Mouse (Mus musculus): Measurements from ENCODE around the gene Dusp3. TPM values are rescaled to one million over a fixed set of nuclear protein-coding genes. Genes with fewer than 3 reads are reported as not detected.
"Not testable (repeated sequence)": the region's sequence is repeated elsewhere in the genome, so short reads cannot be mapped to it uniquely, and the experiment has no call there.

Dusp3 gene
- total RNA-seq, 2 experiments from 2014 or later, result 158 TPM

DNA sequence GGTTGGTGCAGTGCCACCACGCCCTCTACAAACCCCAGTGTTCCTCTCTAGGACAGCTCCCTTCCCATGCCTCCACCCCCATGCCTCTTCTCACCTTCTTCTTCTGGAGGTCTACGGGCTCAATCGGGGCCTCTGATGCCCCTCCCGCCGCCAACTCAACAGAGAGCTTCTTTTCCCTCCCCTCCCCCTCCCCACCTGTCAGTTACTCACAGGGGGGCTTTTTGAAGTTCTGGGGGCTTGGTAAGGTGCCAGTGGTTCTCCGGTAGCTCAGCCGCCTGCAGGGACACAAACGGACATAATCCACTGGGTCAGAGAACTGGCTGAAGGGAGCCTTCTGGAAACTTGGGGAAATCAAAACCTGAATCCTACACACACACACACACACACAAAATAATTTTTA lies 24.7 kb upstream of the Dusp3 start:
- no peak for DNase-seq (ENCODE audit: low spot score in 2 of 2)

DNA sequence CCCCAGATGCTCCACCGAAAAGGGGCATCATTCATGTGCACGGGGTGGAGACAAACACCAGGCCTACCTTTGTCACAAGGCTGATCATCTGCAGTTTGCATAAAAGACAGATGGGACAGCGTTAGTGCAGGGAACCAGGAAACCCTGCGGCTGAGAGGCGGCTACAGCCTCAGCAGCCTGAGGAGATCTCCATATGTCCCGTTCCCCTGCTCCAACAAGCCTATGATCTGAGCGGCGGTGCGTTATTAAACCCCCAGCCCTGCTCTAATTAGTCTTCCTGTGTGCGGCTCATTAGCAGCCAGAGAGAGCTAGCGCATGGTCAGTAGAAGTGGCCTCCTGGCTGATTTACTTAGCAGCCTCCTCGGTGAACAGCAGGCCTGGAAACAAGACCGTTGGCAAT lies 23.3 kb upstream of the Dusp3 start:
- DNase-seq (ENCODE audit: low spot score in 2 of 2), result peak; percentile 39 to 64

DNA sequence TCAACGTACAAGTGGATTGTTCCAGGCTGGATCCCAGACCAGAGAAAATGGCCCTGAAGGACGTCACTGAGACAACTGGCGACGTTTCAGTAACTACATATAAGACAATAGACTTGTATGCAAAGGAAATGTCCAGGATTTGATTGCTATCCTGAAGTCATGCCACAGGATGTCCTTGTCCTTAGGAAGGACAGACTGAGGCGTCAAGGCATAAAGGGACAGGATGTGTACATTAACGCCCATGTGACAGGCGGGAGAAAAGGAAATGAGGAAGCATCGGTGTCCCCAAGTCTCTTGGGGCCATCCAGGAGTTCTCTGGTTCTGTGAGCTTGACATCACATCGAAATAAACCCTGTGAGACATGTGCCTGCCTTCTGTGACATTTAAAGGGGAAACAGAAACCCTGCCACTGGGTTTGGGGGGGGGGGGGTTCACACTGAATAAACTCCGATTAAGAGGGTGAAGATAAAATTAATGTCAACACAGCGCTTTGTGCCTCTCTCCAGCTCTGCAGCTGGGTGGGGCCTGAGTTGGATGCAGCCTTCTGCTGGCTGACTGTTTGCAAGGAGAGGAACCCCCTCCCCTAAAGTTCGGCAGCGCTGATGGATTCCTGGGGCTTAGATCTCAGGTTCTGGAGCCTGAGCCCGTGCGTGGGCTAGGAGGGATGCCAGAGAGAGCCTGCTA lies 22.3 kb upstream of the Dusp3 start:
- DNase-seq (ENCODE audit: low spot score in 2 of 2), result no peak

DNA sequence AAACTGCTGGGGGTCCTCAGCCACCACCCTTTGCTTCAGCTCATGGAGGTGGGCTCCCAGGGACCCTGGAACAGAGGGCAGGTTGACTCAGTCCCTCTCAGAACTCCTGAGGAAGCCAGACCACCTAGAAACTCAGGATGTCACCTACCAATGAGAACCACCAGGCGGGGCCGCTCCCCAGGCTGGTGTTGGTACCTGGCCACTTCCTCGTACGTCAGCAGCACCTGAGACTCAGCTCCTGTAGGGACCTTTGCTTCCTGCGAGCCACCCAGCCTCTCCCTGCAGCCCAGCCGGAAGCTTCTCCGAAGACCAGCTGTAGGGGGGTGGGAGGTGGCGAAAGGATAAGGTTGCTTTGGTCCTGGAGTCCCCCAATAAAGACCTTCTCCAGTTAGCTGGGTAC lies 21.6 kb upstream of the Dusp3 start:
- no peak for DNase-seq (ENCODE audit: low spot score in 2 of 2)

DNA sequence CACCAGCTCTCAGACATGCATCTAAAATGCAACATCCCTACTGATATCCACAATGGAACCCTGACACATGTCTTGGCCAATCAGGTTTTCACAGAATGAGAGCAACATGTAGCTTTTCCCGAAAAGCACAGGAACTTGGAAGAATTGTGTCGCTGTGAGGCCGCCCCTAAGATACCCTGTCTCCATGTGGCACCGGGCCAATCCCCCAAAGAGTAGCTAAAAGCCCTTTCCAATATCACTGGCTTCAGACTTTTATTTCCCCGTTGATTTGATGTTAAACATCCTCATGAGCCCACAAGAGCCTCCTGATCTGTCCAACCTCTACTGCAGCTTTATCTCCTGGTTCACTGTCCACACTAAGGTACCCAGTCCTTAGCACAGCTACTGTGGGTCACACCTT lies 19.9 kb upstream of the Dusp3 start:
- no peak for DNase-seq (ENCODE audit: low spot score in 2 of 2)

DNA sequence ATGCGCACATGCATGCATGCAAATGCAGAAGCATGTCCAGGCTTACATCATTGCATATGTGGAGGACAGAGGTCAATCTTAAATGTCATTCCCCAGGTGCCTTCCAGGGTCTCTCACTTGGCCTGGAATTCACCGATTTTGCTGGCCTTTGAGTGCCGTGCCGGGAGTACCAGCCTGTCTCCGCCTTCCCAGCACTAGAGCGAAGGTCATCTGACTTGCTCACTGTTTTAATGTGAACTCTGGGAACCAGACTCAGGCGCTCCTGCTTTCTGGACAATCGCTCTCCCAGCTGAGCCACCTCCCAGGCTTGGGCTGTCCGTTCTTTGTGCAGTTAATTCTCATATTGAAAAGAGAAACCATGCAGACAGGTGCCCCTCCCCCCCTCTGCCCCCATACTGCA lies 19.5 kb upstream of the Dusp3 start:
- DNase-seq (ENCODE audit: low spot score in 2 of 2), result no peak

DNA sequence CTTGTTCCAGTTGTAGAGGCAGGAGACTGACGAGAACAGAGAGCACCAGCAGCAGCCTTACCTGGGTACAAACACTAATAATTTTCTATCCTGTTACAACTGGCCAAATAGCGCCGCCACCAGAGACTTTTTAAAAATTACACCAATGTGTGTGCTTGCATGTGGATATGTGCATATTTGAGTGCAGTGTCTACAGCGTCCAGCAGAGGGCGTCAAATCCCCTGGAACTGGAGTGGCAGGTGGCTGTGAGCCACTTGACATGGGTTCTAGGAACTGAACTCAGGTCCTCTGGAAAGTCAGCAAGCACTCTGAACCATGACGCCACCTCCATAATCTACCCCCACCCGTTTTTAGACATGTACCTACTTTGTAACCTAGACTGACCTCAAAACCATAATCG lies 17.4 kb upstream of the Dusp3 start:
- no peak for DNase-seq (ENCODE audit: low spot score in 2 of 2)

DNA sequence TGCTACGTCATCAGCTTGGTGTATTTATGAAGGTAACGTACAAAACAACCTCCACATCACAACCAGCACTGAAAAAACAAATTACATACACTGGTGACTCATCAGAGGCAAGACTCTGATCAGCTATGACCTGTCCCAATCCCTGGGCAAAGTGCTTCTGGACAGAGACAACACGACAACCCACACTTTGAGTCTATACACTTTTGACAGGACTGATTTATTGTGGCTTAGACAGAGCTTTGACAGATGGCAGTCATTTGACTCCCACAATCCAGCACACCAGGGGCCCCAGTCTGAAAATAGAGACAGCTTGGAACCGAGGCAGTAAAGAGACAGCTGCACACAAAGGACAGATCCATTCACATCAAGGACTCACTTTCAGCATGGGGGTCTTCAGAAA lies 12.7 kb upstream of the Dusp3 start:
- peak in 1 of 2 experiments; percentile 66 for DNase-seq (ENCODE audit: low spot score in 2 of 2)

DNA sequence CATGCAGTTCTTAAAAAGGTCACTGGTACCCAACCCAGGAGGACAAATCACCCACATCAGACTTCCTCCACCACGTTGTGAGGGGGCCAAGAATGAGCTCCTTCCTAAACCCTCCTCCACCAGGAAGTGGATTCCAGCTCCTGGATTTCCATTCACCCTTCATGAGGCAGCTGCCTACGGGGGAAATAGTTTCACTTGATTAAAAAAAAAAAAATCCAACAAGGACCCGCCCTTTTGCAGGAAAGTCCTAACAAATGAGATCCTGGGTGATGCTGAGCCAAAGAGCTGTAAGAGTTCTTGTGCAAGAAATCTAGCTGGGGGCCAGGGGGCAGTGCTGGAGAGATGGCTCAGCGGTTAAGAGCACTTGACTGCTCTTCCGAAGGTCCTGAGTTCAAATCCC lies 11.4 kb upstream of the Dusp3 start:
- DNase-seq (ENCODE audit: low spot score in 2 of 2), result no peak

DNA sequence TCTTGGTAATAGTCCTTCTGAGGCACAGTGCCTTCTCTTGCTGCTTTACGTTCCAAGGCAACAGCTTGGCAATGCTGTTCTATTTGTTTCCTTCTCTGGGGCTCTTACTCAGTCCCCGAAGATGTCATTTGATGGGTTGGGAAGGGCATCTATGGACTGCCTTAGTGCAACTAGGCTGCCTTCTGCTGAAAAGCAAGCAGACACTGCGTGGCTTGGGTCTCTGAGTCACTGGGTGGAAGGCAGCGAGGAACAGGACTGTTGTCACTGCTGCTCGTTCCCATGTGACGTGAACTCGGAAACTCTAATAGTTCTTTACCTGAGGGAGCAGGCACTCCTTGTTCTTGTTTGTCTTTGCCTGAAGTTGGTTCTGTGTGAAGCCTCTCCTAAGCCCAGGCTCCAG lies 9.1 kb upstream of the Dusp3 start:
- DNase-seq (ENCODE audit: low spot score in 2 of 2), result no peak

DNA sequence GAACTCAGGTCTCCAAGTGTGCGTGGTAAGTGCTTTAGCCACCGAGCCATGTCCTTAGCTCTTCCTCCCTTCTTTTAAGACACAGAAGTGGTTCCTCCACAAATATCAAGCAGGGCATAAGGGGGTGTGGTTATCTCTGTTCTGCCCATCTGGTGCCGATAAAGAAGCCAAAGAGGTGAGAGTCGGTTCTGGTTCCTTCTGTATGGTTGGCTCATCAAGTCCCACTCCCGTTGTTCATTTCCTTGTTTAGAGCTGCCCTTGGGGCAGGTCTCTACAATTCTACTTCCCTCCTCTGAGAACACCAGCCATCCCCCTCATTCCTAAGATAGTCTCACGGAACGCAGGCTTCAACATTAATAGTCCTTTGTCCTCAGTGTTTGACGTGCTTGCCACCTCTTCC lies 7.3 kb upstream of the Dusp3 start:
- no peak for DNase-seq (ENCODE audit: low spot score in 2 of 2)

DNA sequence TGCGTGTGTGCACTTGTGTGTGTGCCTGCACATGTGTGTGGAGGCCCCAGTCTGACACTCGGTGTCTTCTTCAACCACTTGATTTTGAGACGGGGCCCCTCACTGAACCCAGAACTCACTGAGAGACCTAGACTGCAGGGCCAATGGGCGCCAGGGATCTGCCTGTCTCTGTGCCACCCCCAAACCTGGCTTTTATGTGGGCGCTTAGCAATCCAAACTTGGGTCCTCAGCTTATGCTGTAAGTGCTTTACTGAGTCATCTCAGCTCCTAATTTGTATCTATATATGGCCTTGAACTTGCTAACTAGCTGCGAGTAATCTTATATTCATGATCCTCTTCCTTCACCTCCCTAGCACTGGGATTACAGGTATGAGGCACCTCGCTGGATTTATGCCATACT lies 5.6 kb upstream of the Dusp3 start:
- no peak for DNase-seq (ENCODE audit: low spot score in 2 of 2)

DNA sequence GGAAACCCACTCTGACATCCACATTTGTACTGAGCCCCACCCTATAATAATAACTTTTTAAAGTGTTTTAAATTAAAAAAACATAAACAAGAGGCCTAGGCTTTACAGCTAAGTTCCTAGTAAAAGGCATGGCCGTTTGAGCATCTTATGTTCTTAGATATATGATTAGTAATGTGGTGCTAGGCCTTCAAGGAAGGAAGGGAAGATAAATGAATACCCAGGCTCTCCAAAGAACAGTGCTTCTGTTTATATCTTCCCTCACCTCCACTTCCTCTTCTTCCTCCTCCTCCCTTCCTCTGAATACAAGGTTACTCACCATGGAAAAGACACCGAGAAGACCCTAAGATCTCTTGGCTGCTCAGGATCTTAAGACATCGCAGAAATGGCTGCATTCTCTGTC lies 5.0 kb upstream of the Dusp3 start:
- DNase-seq (ENCODE audit: low spot score in 2 of 2), result no peak

DNA sequence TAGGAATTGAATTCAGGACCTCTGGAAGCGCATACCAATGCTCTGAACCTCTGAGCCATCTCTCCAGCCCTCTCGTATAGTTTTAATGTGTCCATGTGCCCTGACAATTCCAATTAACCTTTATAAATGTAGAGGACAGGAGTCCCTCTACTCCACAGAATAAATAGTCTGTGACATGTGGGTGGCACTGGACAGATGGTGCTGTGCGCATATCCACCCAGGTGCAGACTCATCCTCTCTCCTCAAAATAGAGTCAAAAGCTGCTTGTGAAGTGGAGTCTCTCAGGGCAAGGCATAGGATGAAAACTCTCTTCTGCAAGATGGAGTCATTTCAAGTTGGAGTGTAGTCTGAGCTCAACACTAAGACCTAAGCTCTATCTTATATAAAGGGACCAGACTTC lies 3.4 kb upstream of the Dusp3 start:
- no peak for DNase-seq (ENCODE audit: low spot score in 2 of 2)

DNA sequence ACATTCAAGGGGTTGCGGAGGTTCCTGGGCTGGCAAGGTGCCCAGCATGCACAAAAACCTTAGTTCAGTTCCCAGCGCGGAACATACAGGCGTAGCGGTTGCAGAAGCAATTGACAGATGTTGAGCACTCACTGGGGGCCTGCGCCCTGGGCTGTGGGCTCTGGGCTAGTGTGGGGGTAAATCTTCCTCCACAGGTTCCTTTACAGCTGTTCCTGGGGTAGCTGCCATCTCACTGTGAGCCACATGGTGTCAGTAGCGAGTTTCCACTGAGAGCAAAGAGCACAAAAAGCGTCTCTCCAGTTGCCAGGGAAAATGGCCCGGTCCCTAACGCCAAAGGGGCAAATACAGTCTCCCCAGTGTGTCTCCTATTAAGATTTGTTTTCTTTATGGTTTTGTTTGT lies 823 bp downstream of the Dusp3 start:
- peak; percentile 73 to 92 for DNase-seq (ENCODE audit: low spot score in 2 of 2)

DNA sequence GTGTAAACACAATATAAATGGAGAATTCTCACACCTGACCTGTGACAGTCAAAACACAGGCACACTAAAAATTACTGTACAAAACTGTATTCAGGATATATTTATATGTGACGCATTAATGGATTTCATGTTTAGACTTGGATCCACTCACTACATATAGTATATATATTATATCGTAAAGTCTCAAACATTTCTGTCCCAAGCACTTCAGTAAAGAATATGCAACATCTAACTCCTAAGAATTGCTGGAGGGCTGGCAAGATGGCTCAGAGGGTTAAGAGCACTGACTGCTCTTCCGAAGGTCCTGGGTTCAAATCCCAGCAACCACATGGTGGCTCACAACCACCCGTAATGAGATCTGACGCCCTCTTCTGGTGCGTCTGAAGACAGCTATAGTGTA lies 1.4 kb downstream of the Dusp3 start:
- DNase-seq (ENCODE audit: low spot score in 2 of 2), result not testable (repeated sequence)

DNA sequence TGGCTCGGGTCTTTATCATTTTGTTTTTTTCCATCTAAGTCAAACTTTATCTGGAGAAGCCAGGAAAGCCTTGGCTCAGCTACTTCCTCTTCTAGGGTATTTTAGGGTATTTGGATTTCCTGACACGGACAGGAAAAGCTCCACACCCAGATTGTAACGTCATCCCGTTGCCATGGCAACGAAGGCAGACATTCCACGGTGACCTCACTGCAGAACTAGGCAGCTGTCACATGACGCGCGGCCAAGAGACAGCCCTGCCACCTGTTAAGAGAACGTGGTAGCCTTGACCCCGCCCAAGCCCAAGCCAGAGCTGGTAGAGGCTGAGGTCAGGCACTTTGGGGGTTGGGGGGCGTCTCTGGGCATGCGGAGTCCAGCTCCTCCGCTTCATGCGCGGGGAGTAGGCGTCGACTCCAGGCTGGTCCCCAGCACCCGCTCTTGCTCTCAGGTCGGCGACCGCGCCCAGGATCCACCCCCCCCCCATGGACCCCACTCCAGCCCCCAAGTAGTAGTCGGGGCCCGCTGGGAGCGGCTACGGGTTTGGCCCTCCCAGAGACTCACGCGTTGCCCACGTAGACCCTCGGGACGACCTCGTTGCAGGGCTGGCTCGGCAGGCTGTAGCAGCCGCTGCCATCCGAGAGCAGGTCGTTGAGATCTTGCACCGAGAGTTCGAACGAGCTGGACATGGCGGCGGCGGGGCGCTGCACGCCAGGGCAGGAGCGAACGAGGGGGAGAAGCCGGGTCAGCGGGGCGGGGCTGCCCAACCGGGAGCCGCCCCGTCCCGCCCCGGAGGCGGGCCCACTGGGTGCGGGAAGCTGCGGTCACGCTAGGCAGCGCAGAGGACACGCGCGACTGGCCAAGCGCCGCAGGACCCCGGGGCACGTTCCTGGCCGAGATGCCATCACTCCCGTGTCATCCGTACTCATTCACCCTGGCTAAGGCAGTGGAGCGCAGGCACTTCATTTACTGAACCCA lies 2.5 kb downstream of the Dusp3 start, which contains the start of gene Cfap97d1:
Cfap97d1 (plus strand) TSS at position 226 of the 972 bp plus-strand sequence.
- peak; percentile 90 to 97 for DNase-seq (ENCODE audit: low spot score in 2 of 2)

DNA sequence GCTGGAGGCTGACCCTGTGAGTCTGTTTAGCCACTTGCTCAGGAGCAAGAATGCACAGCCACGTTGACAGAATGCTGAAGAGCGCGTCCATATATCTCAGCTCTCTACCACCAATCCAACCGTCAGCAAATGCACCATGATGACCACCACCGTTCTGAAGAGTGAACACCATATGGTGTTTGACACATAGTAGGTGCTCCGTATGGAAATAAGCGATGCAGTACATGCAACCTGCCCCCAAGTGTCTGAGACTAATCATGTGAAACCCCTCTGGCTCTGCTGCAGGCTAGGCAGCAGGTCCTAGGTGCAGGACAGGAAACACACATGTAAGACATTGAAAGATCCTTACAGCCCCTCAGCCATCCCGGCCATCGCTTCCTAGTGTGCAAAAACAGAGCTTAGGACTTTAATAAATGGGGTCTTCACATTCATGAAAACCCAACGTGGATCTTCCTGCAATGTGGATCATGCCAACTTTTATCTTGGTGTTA lies 3.3 kb downstream of the Dusp3 start:
- no peak for DNase-seq (ENCODE audit: low spot score in 2 of 2)

DNA sequence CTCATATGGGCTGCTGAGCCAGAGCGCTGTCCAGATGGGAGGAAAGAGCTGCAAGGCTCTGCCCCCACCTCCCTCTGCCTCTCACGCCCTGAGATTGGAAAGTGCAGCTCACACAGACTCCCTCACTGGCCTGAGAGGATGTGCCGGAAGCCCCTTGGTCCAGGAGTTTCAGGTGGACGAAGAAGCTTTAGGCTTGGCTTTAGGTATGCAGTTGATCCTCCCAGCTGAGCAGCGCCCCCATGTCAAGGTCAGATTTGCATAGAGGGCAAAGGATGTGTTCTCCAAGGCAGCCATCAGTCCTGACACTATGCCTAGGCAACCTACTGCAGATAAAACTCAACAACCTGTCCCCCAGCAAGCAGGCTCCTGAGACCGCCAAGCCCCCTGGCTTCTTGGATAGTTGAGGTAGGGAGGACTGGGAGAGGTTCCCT lies 3.8 kb downstream of the Dusp3 start:
- no peak for DNase-seq (ENCODE audit: low spot score in 2 of 2)

DNA sequence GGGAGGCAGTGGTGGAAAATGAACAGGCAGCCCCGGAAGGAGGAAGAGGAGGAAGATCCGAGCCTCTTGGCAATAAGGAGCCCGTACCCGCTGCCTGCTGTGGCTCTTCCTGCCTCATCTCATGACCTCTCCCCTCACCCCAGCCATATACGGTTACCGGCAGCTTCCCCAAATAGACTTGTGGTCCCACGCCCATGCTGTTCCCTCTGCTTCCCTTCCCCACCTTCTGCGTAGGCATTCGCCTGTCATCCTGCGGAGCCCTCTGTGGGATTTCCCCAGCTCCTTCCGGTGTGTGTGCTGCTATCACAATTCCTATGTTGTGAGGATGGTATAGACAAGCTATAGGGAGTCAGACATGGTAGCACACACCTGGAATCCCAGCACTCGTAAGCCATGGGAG lies 5.0 kb downstream of the Dusp3 start:
- DNase-seq (ENCODE audit: low spot score in 2 of 2), result no peak

DNA sequence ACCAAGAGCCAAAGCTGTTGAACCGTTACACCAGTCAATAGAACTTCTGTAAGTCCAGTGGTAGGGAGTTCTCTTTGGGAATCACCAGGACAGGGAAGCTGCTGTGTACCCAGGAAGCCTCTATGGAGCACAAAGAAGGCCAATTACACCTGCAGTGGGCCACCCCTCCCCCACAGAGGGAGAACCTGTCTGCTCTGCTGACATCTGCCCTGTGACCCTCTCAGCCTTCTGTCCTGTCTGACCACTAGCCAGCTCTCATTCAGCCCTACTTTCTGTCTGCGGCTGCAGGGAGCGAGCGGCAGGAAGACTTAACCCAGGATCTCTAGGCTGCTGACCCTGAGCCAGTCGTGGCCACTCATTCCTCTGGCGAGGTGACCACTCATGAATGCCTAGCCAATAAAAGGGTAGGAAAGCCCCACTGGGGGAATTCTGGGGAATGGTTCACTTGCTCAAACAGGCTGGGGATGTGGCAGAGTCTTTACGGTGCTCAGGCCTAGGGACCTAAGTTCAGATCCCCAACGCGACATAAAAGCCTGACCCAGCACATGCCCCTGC lies 6.1 kb downstream of the Dusp3 start:
- no peak for DNase-seq (ENCODE audit: low spot score in 2 of 2)

DNA sequence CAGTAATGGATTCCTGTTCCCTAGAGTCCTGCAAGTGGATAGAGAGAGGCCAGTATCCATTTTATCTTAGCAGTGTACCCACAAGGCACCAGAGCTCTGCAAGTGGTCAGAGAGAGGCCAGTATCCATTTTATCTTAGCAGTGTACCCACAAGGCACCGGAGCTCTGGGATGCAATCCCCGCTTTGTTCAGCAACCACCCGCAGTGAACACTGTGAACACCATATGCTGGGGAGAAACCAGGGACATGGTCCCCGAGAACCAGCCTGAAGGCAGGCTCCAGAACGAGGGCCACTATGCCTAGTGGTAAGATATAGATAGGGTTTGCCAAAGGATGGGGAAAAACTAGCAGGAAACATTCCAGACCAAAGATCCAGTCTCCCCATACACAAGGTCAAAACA lies 7.7 kb downstream of the Dusp3 start:
- no peak for DNase-seq (ENCODE audit: low spot score in 2 of 2)
